Mouse (Mus musculus) heart, postnatal 0 days (tissue): ENCODE measurements around the gene Raf1. TPM values are rescaled to one million over a fixed set of nuclear protein-coding genes. Genes with fewer than 3 reads are reported as not detected.

Source experiments
- ATAC-seq: fragments of 200-750 bp; cut with Nextera tagmentation; 2 replicates; pipeline ENCODE4 v1.8.0; 2017; ENCODE audit warnings: low read depth, moderate number of reproducible peaks, moderate library complexity; ENCODE audit not compliant: insufficient read depth
- DNase-seq: peaks from one replicate; pipeline ENCODE4 v3.0.0-alpha.2; 2016; ENCODE audit warnings: low spot score
- H3K27ac ChIP-seq: fragments of 300-500 bp; sonication (generic); 2 replicates; pipeline ENCODE4 v1.5.1; 2014; ENCODE audit warnings: low read depth, mild to moderate bottlenecking
- H3K27me3 ChIP-seq: fragments of 300-500 bp; sonication (generic); 2 replicates; pipeline ENCODE4 v1.6.1; 2014; ENCODE audit warnings: low read length, mixed read lengths; ENCODE audit not compliant: control insufficient read depth, insufficient read depth
- H3K36me3 ChIP-seq: fragments of 300-500 bp; sonication (generic); replicated peaks from 2 replicates; pipeline ENCODE4 v1.6.1; 2014; ENCODE audit warnings: low read length, mixed read lengths; ENCODE audit not compliant: control insufficient read depth, insufficient read depth
- H3K4me1 ChIP-seq: fragments of 300-500 bp; sonication (generic); 2 replicates; pipeline ENCODE4 v1.6.1; 2014; ENCODE audit warnings: antibody characterized with exemption; ENCODE audit not compliant: control insufficient read depth, insufficient read depth
- H3K4me2 ChIP-seq: fragments of 300-500 bp; sonication (generic); 2 replicates; pipeline ENCODE4 v1.6.1; 2014; ENCODE audit warnings: low read depth, mild to moderate bottlenecking, low read length, moderate library complexity
- H3K4me3 ChIP-seq: fragments of 300-500 bp; sonication (generic); 2 replicates; pipeline ENCODE4 v1.5.1; 2014; ENCODE audit warnings: low read depth, low read length
- H3K9ac ChIP-seq: fragments of 300-500 bp; sonication (generic); replicated peaks from 2 replicates; pipeline ENCODE4 v1.6.1; 2014; ENCODE audit warnings: low read depth, low read length, mixed read lengths
- H3K9me3 ChIP-seq: fragments of 300-500 bp; sonication (generic); replicated peaks from 2 replicates; pipeline ENCODE4 v1.6.1; 2016; ENCODE audit warnings: low read length; ENCODE audit not compliant: control insufficient read depth
- CTCF ChIP-seq: IDR thresholded peaks from 2 replicates; pipeline ENCODE4 v1.5.1; 2016; ENCODE audit warnings: antibody characterized with exemption, control low read depth, low read depth
- EP300 ChIP-seq: IDR thresholded peaks from 2 replicates; pipeline ENCODE4 v1.6.1; 2016; ENCODE audit warnings: antibody characterized with exemption, low read depth
- WGBS: fragments of 180-500 bp; shearing (Covaris S2); extraction: QIAGEN DNeasy Blood & Tissue Kit; methylation state at CpG from one replicate; pipeline ENCODE4 v1.1.7; 2014; 5-methylcytosine and 5-hydroxymethylcytosine counted together
- polyA plus RNA-seq: library from polyadenylated mRNA; unstranded; fragments of >200 nt; fragmentation: Nextera tagmentation; extraction: Ambion mirVana; gene quantifications from 2 replicates; pipeline ENCODE4 v1.2.1, GENCODE M21; 2015
- total RNA-seq: library from RNA; depleted of rRNA; stranded (reverse); fragments of >200 nt; gene quantifications from 2 replicates; pipeline ENCODE4 v1.2.3, GENCODE M21; 2014; ENCODE audit warnings: low replicate concordance

The Raf1 gene
- total and polyA plus RNA-seq, 2 experiments from 2014 or later: 72.3 to 182 TPM

- peak; percentile 94 for ATAC-seq
- H3K4me3 ChIP-seq: peak overlapping the region; percentile 23
Observed at GRCm38 (mm10) chr6:115695124-115695523, 18.7 kb upstream of the Raf1 start.

DNA sequence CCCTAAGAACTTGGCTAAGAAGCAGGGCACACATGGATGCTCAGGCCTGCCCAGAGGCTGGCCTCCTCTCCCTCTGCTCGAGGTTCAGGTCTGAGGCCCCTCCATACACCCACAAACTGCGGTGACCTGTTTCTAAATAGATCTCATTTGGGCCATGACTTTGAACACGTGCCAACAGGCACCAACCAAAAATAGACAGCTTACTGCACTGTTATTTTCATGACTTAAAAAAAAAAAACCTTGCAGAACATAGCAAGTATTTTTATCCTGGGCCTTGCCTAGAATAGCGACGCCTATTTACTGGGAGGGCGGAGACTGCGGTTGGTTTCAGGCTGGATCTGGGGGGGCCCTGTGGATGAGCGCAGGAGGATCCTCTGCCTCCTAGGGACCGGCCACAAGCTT lies 18.0 kb upstream of the Raf1 start:
- TF ChIP-seq EP300 (peak; percentile 45; the same call in 1 of the 2 replicates), CTCF (no peak)
- ATAC-seq (peak; percentile 91), DNase-seq (peak; percentile 92)
- no peaks in the 10 kb centered on the region for H3K36me3 ChIP-seq
- H3K4me3 ChIP-seq: peak overlapping the region; percentile 23; the same call in 1 of the 2 replicates
- peaks cover 20% of the 10 kb centered on the region for H3K4me1 ChIP-seq
- 16% methylated on average over 9 of the region's 9 CpGs for WGBS
- no peaks in the 10 kb centered on the region for H3K27me3 ChIP-seq
- H3K27ac ChIP-seq: peak overlapping the region; percentile 100
- peak overlapping the region; percentile 59 for H3K4me2 ChIP-seq
- H3K9me3 ChIP-seq: no peaks in the 10 kb centered on the region
- H3K9ac ChIP-seq: peak overlapping the region; percentile 60

More at GRCm38 (mm10) chr6:115695124-115695523, 18.7 kb upstream of the Raf1 start:
- H3K9me3 ChIP-seq: no peaks in the 10 kb centered on the region
- peaks cover 20% of the 10 kb centered on the region for H3K4me1 ChIP-seq
- peak overlapping the region; percentile 60 for H3K9ac ChIP-seq
- TF ChIP-seq CTCF (no peak), EP300 (peak; percentile 87; the same call in 1 of the 2 replicates)
- DNase-seq: peak; percentile 91
- no peaks in the 10 kb centered on the region for H3K36me3 ChIP-seq
- 12% methylated on average over 7 of the region's 7 CpGs for WGBS
- peak overlapping the region; percentile 100 for H3K27ac ChIP-seq
- no peaks in the 10 kb centered on the region for H3K27me3 ChIP-seq
- peak overlapping the region; percentile 59 for H3K4me2 ChIP-seq

DNA sequence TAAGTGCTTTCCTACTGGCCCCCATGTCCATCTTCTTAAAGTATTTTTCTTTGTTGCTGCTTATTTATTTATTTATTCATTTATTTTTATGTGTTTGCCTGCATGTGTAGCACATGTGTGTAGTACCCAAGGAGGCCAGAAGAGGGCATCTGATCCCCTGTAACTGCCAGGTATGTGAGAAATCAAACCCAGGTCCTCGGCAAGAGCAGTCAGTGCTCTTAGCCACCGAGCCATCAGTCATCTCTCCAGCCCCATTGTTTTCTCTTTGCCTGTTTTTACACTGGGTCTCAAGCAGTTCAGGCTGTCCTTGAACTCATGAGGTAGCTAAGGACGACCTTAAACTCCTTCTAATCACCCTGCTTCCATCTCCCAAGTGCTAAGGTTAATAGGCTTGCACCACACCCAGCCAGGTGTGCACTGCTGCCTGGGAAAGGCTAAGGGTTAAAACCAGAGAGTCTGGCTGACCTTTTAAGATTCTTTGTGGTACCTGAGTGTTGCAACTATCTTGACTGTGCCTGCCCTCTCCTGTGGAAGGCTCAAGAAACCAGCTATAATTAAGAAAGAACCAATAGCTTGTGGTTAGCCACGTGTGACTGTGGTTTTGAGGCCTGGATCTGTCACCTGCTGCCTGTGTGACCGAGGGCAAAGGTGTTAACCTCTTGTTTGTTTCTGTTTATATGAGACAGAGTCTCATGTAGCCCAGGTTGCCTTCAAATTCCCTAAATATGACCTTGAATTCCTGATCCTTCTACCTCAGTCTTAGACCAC lies 16.7 kb upstream of the Raf1 start:
- Histone ChIP-seq H3K9me3 (no peaks in the 10 kb centered on the region), H3K4me2 (no peak overlapping the region), H3K9ac (no peak overlapping the region), H3K27ac (peak overlapping the region; percentile 100), H3K27me3 (no peaks in the 10 kb centered on the region), H3K36me3 (no peaks in the 10 kb centered on the region), H3K4me1 (peaks cover 20% of the 10 kb centered on the region), H3K4me3 (no peak overlapping the region)
- no peak for DNase-seq
- 73% methylated on average over 5 of the region's 5 CpGs for WGBS
- ATAC-seq: no peak
- no peak for TF ChIP-seq EP300
- TF ChIP-seq CTCF: peak; percentile 40; the same call in 1 of the 2 replicates

DNA sequence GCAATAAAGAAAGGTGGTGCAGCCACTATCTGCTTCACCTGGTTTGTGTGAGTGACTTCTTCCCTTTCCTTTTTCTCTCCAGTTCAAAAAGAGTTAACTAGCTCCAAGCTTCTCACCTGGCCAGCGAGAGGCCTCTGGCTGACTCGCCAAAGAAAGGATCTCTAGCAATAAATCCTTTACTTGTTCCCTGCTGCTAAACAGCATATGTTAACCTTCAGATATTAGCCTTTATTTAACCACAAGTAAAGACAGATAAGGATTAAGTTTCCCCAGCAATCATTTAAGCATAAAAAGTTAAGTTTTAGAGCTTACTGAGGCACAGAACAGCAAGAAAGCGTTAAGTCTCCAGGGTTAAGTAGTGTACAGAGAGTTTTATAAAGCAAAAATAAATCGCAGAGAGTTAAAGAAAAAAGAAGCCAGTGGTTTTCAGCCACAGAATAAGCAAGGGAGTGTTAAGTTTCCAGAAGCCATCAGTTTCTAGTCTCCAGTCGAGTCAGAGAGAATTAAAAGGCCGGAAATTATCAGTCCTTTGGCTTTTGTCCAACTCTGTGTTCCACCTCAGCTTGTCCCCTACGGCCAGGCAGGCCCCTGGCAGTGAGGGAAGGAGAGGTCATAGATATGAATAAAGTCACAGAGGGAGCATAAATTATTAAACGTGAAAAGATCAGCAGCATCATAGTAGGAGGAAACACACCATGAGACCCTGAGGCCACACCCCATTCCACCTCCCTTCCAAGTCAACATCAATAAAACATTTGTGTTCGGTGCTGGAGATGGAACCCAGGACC lies 15.9 kb upstream of the Raf1 start:
- Histone ChIP-seq H3K4me1 (peaks cover 15% of the 10 kb centered on the region), H3K9ac (no peak overlapping the region), H3K4me2 (no peak overlapping the region), H3K27me3 (no peaks in the 10 kb centered on the region), H3K27ac (peak overlapping the region; percentile 100), H3K36me3 (no peaks in the 10 kb centered on the region), H3K4me3 (no peak overlapping the region), H3K9me3 (no peaks in the 10 kb centered on the region)
- ATAC-seq: no peak
- no peak for TF ChIP-seq CTCF
- peak; percentile 51 for DNase-seq
- WGBS: 35% methylated on average over 9 of the region's 9 CpGs

- TF ChIP-seq CTCF (no peak), EP300 (no peak)
- no peak for DNase-seq
- Histone ChIP-seq H3K27ac (no peak overlapping the region), H3K9ac (no peak overlapping the region), H3K27me3 (no peaks in the 10 kb centered on the region), H3K9me3 (peaks cover 10% of the 10 kb centered on the region), H3K4me3 (no peak overlapping the region), H3K36me3 (no peaks in the 10 kb centered on the region), H3K4me2 (no peak overlapping the region), H3K4me1 (peaks cover 13% of the 10 kb centered on the region)
- 61% methylated on average over 4 of the region's 4 CpGs for WGBS
- no peak for ATAC-seq
Observed at GRCm38 (mm10) chr6:115690105-115690504, 13.7 kb upstream of the Raf1 start.
